Mouse (Mus musculus) neural tube, embryonic 14.5 days (tissue): Measurements from ENCODE around the gene Gm10645. TPM values are rescaled to one million over a fixed set of nuclear protein-coding genes. Genes with fewer than 3 reads are reported as not detected.

ENCODE experiments used
- ATAC-seq: fragments of 200-750 bp; cut with Nextera tagmentation; 2 replicates; pipeline ENCODE4 v1.8.0; 2017; ENCODE audit warnings: low read depth, mild to moderate bottlenecking, moderate TSS enrichment, moderate library complexity
- H3K27ac ChIP-seq: fragments of 300-500 bp; sonication (generic); 2 replicates; pipeline ENCODE4 v1.5.1; 2014; ENCODE audit warnings: low read depth, mild to moderate bottlenecking, control low read depth, low read length, moderate library complexity, mixed read lengths
- H3K27me3 ChIP-seq: fragments of 300-500 bp; sonication (generic); 2 replicates; pipeline ENCODE4 v1.6.1; 2014; ENCODE audit warnings: low read length; ENCODE audit not compliant: control insufficient read depth, insufficient read depth
- H3K36me3 ChIP-seq: fragments of 300-500 bp; sonication (generic); 2 replicates; pipeline ENCODE4 v1.6.1; 2014; ENCODE audit warnings: low read length, mixed read lengths; ENCODE audit not compliant: control insufficient read depth, insufficient read depth
- H3K4me1 ChIP-seq: fragments of 300-500 bp; sonication (generic); 2 replicates; pipeline ENCODE4 v1.6.1; 2014; ENCODE audit warnings: low read length; ENCODE audit not compliant: control insufficient read depth, insufficient read depth
- H3K4me2 ChIP-seq: fragments of 300-500 bp; sonication (generic); 2 replicates; pipeline ENCODE4 v1.6.1; 2014; ENCODE audit warnings: mild to moderate bottlenecking, low read depth, low read length, control low read depth
- H3K4me3 ChIP-seq: fragments of 300-500 bp; sonication (generic); 2 replicates; pipeline ENCODE4 v1.5.1; 2014; ENCODE audit warnings: low read depth, low read length, control low read depth, mixed read lengths
- H3K9ac ChIP-seq: fragments of 300-500 bp; sonication (generic); replicated peaks from 2 replicates; pipeline ENCODE4 v1.6.1; 2014; ENCODE audit warnings: low read depth, mild to moderate bottlenecking, control low read depth, low read length, mixed read lengths
- H3K9me3 ChIP-seq: fragments of 300-500 bp; sonication (generic); 2 replicates; pipeline ENCODE4 v1.6.1; 2016; ENCODE audit warnings: low read length; ENCODE audit not compliant: control insufficient read depth
- WGBS: fragments of 180-500 bp; shearing (Covaris S2); extraction: QIAGEN DNeasy Blood & Tissue Kit; methylation state at CpG from one replicate; pipeline ENCODE4 v1.1.7; 2014; 5-methylcytosine and 5-hydroxymethylcytosine counted together
- polyA plus RNA-seq: library from polyadenylated mRNA; unstranded; fragments of >200 nt; fragmentation: Nextera tagmentation; extraction: Ambion mirVana; gene quantifications from 2 replicates; pipeline ENCODE4 v1.2.1, GENCODE M21; 2014

Gm10645 gene
- polyA plus RNA-seq, 1 experiment from 2014 or later = 14.2 TPM

- ATAC-seq = no peak
- H3K36me3 ChIP-seq = no peaks in the 10 kb centered on the region
- H3K4me2 ChIP-seq = no peak overlapping the region
- H3K9me3 ChIP-seq = no peaks in the 10 kb centered on the region
- no peak overlapping the region for H3K4me3 ChIP-seq
- no peak overlapping the region for H3K9ac ChIP-seq
- H3K27ac ChIP-seq = no peak overlapping the region
- no peaks in the 10 kb centered on the region for H3K4me1 ChIP-seq
- no peaks in the 10 kb centered on the region for H3K27me3 ChIP-seq
- WGBS = 75% methylated on average over 3 of the region's 3 CpGs
Measured at GRCm38 (mm10) chr8:83158971-83159370, 7.0 kb downstream of the Gm10645 start.

GRCm38 (mm10) chr8:83155110-83155509 is 10.9 kb downstream of the Gm10645 start:
- Histone ChIP-seq H3K36me3 (no peaks in the 10 kb centered on the region), H3K27me3 (no peaks in the 10 kb centered on the region), H3K27ac (no peak overlapping the region), H3K4me2 (no peak overlapping the region), H3K4me1 (no peaks in the 10 kb centered on the region), H3K9me3 (no peaks in the 10 kb centered on the region), H3K4me3 (no peak overlapping the region), H3K9ac (no peak overlapping the region)
- no peak for ATAC-seq
- WGBS = 36% methylated on average over 4 of the region's 4 CpGs

GRCm38 (mm10) chr8:83152470-83152869 is 13.5 kb downstream of the Gm10645 start:
- WGBS = 63% methylated on average over 4 of the region's 4 CpGs
- Histone ChIP-seq H3K27ac (no peak overlapping the region), H3K9ac (no peak overlapping the region), H3K36me3 (no peaks in the 10 kb centered on the region), H3K4me3 (no peak overlapping the region), H3K9me3 (no peaks in the 10 kb centered on the region), H3K4me1 (no peaks in the 10 kb centered on the region), H3K27me3 (no peaks in the 10 kb centered on the region), H3K4me2 (no peak overlapping the region)
- no peak for ATAC-seq

GRCm38 (mm10) chr8:83152055-83152454 is 13.9 kb downstream of the Gm10645 start:
- WGBS = 94% methylated on average over 1 of the region's 2 CpGs
- no peak for ATAC-seq

GRCm38 (mm10) chr8:83149124-83149523 is 16.8 kb downstream of the Gm10645 start:
- WGBS = 96% methylated on average over 6 of the region's 6 CpGs
- no peaks in the 10 kb centered on the region for H3K4me1 ChIP-seq
- H3K36me3 ChIP-seq = no peaks in the 10 kb centered on the region
- no peaks in the 10 kb centered on the region for H3K9me3 ChIP-seq
- H3K4me3 ChIP-seq = no peak overlapping the region
- H3K4me2 ChIP-seq = no peak overlapping the region
- no peaks in the 10 kb centered on the region for H3K27me3 ChIP-seq
- H3K9ac ChIP-seq = no peak overlapping the region
- H3K27ac ChIP-seq = no peak overlapping the region
- no peak for ATAC-seq

More at GRCm38 (mm10) chr8:83152055-83152454, 13.9 kb downstream of the Gm10645 start:
- H3K36me3 ChIP-seq = no peaks in the 10 kb centered on the region
- no peak overlapping the region for H3K4me2 ChIP-seq
- no peaks in the 10 kb centered on the region for H3K4me1 ChIP-seq
- H3K9me3 ChIP-seq = no peaks in the 10 kb centered on the region
- no peak overlapping the region for H3K27ac ChIP-seq
- no peak overlapping the region for H3K4me3 ChIP-seq
- no peaks in the 10 kb centered on the region for H3K27me3 ChIP-seq
- H3K9ac ChIP-seq = no peak overlapping the region

GRCm38 (mm10) chr8:83145421-83145820 is 20.5 kb downstream of the Gm10645 start:
- Histone ChIP-seq H3K9ac (no peak overlapping the region), H3K27me3 (no peaks in the 10 kb centered on the region), H3K4me2 (no peak overlapping the region), H3K27ac (no peak overlapping the region), H3K4me1 (no peaks in the 10 kb centered on the region), H3K4me3 (no peak overlapping the region), H3K9me3 (no peaks in the 10 kb centered on the region), H3K36me3 (no peaks in the 10 kb centered on the region)
- 74% methylated on average over 3 of the region's 3 CpGs for WGBS
- ATAC-seq = no peak

GRCm38 (mm10) chr8:83144601-83145000 is 21.4 kb downstream of the Gm10645 start:
- Histone ChIP-seq H3K27me3 (no peaks in the 10 kb centered on the region), H3K4me2 (no peak overlapping the region), H3K27ac (no peak overlapping the region), H3K4me1 (no peaks in the 10 kb centered on the region), H3K4me3 (no peak overlapping the region), H3K9me3 (no peaks in the 10 kb centered on the region), H3K36me3 (no peaks in the 10 kb centered on the region), H3K9ac (no peak overlapping the region)
- no peak for ATAC-seq
- WGBS = 96% methylated on average over 4 of the region's 4 CpGs

- Histone ChIP-seq H3K9me3 (no peaks in the 10 kb centered on the region), H3K4me3 (no peak overlapping the region), H3K27ac (no peak overlapping the region), H3K9ac (no peak overlapping the region), H3K4me1 (no peaks in the 10 kb centered on the region), H3K27me3 (no peaks in the 10 kb centered on the region), H3K4me2 (no peak overlapping the region), H3K36me3 (no peaks in the 10 kb centered on the region)
- no peak for ATAC-seq
- WGBS = 85% methylated on average over 5 of the region's 5 CpGs
Measured at GRCm38 (mm10) chr8:83141358-83141757, 24.6 kb downstream of the Gm10645 start.

GRCm38 (mm10) chr8:83140701-83141111 is 25.3 kb downstream of the Gm10645 start:
- no peak for ATAC-seq
- Histone ChIP-seq H3K9ac (no peak overlapping the region), H3K27ac (no peak overlapping the region), H3K36me3 (no peaks in the 10 kb centered on the region), H3K4me2 (no peak overlapping the region), H3K9me3 (no peaks in the 10 kb centered on the region), H3K4me1 (no peaks in the 10 kb centered on the region), H3K4me3 (no peak overlapping the region), H3K27me3 (no peaks in the 10 kb centered on the region)
- 82% methylated on average over 3 of the region's 3 CpGs for WGBS

GRCm38 (mm10) chr8:83140068-83140467 is 25.9 kb downstream of the Gm10645 start:
- Histone ChIP-seq H3K27ac (no peak overlapping the region), H3K27me3 (no peaks in the 10 kb centered on the region), H3K4me2 (no peak overlapping the region), H3K36me3 (no peaks in the 10 kb centered on the region), H3K4me1 (no peaks in the 10 kb centered on the region), H3K9ac (no peak overlapping the region), H3K9me3 (no peaks in the 10 kb centered on the region), H3K4me3 (no peak overlapping the region)
- 89% methylated on average over 1 of the region's 1 CpGs for WGBS
- ATAC-seq = no peak
